Mouse (Mus musculus): ENCODE measurements around the gene Gtf2f2. TPM values are rescaled to one million over a fixed set of nuclear protein-coding genes. Genes with fewer than 3 reads are reported as not detected.

Gene Gtf2f2
- total RNA-seq, 2 experiments from 2014 or later = 15.8 to 16.1 TPM

Other genes starting within 250 kb of the Gtf2f2 start
- 10 to 100 TPM; 11.3 to 11.7 TPM for gene Slc25a30, start 223.8 kb downstream of the Gtf2f2 start, total RNA-seq (2021)
- gene Tpt1, start 165.8 kb downstream of the Gtf2f2 start, total RNA-seq (2021) = 100 to 1,000 TPM; 939 to 945 TPM
- 10 to 100 TPM; 12.5 to 15.5 TPM for gene Kctd4, start 55.9 kb downstream of the Gtf2f2 start, total RNA-seq (2021)
- 10 to 100 TPM; 22.2 to 22.8 TPM for gene Gpalpp1, start 99.9 kb upstream of the Gtf2f2 start, total RNA-seq (2021)
- 1 to 10 TPM; 6.7 to 8.6 TPM for gene Nufip1, start 100.0 kb upstream of the Gtf2f2 start, total RNA-seq (2021)